Mouse (Mus musculus): Measurements from ENCODE around the gene Carmil2. TPM values are rescaled to one million over a fixed set of nuclear protein-coding genes. Genes with fewer than 3 reads are reported as not detected.

The Carmil2 gene
- total and polyA plus RNA-seq, 3 experiments: 9.5 to 62.7 TPM; not detected in 1

- H3K4me3 ChIP-seq (ENCODE audit: control insufficient read depth in 1 of 2, insufficient read depth in 1 of 2, low read depth in 2 of 2, low read length in 2 of 2): no peak overlapping the region
- H3K27me3 ChIP-seq (ENCODE audit: control insufficient read depth in 1 of 2, insufficient read depth in 2 of 2, low read length in 2 of 2): no peaks in the 10 kb centered on the region
- peaks cover 17% of the 10 kb centered on the region for H3K79me2 ChIP-seq (ENCODE audit: control insufficient read depth, insufficient read depth, low read length, poor library complexity)
- peaks cover 5 to 15% of the 10 kb centered on the region in 2 experiments; a peak in 3 of 4 replicates for H3K4me1 ChIP-seq (ENCODE audit: control insufficient read depth in 1 of 2, insufficient read depth in 2 of 2, low read length in 2 of 2)
- TF ChIP-seq MAZ (IDR thresholded peaks at IDR 0.05; ENCODE audit: low read depth, low read length) (no peak), MAX (IDR thresholded peaks at IDR 0.05; ENCODE audit: low read length) (no peak), CHD2 (IDR thresholded peaks at IDR 0.05; ENCODE audit: low read length) (no peak), RCOR1 (IDR thresholded peaks at IDR 0.05; ENCODE audit: low read depth, low read length) (no peak), ELF1 (IDR thresholded peaks at IDR 0.05; ENCODE audit: low read depth, low read length) (no peak), USF2 (IDR thresholded peaks at IDR 0.05; ENCODE audit: borderline replicate concordance in 1 of 2, insufficient read depth in 1 of 2, low read depth in 1 of 2, low read length in 2 of 2) (no peak), ETS1 (IDR thresholded peaks at IDR 0.05; ENCODE audit: low read depth, low read length) (no peak), POLR2AphosphoS5 (IDR thresholded peaks at IDR 0.05; ENCODE audit: borderline replicate concordance, low read depth, low read length) (no peak), ZMIZ1 (IDR thresholded peaks at IDR 0.05; ENCODE audit: low read depth, low read length) (no peak), MYB (IDR thresholded peaks at IDR 0.05; ENCODE audit: low read depth, low read length) (no peak)
- no peaks in the 10 kb centered on the region for H3K9me3 ChIP-seq (replicated peaks; ENCODE audit: insufficient read depth, low read length)
- peaks cover 0 to 11% of the 10 kb centered on the region in 2 experiments; a peak in 2 of 4 replicates for H3K36me3 ChIP-seq (ENCODE audit: control insufficient read depth in 1 of 2, insufficient read depth in 2 of 2, low read length in 2 of 2)
- H3K27ac ChIP-seq (ENCODE audit: control insufficient read depth, low read depth, low read length): no peak overlapping the region
- no peak for DNase-seq (ENCODE audit: low read depth, low spot score)
- no peak overlapping the region for H3K9ac ChIP-seq (ENCODE audit: control insufficient read depth, low read depth, low read length, poor library complexity, severe bottlenecking)
Measured at GRCm38 (mm10) chr8:105702731-105703415, 16.8 kb downstream of the Carmil2 start.

- DNase-seq (ENCODE audit: low read depth, low spot score): no peak
- H3K9ac ChIP-seq (ENCODE audit: control insufficient read depth, low read depth, low read length, poor library complexity, severe bottlenecking): no peak overlapping the region
- no peaks in the 10 kb centered on the region for H3K27me3 ChIP-seq (ENCODE audit: control insufficient read depth in 1 of 2, insufficient read depth in 2 of 2, low read length in 2 of 2)
- H3K4me3 ChIP-seq (ENCODE audit: control insufficient read depth in 1 of 2, insufficient read depth in 1 of 2, low read depth in 2 of 2, low read length in 2 of 2): no peak overlapping the region
- no peaks in the 10 kb centered on the region for H3K9me3 ChIP-seq (replicated peaks; ENCODE audit: insufficient read depth, low read length)
- TF ChIP-seq TBP (IDR thresholded peaks at IDR 0.05; ENCODE audit: low read depth, low read length): no peak
- no peak for TF ChIP-seq ELF1 (IDR thresholded peaks at IDR 0.05; ENCODE audit: low read depth, low read length)
- no peak for TF ChIP-seq E2F4 (IDR thresholded peaks at IDR 0.05; ENCODE audit: borderline replicate concordance, low read depth, low read length)
- no peak for TF ChIP-seq POLR2AphosphoS2 (IDR thresholded peaks at IDR 0.05; ENCODE audit: low read length)
- no peak for TF ChIP-seq MAZ (IDR thresholded peaks at IDR 0.05; ENCODE audit: low read depth, low read length)
- no peak for TF ChIP-seq EP300 (IDR thresholded peaks at IDR 0.05; ENCODE audit: low read depth in 1 of 2, low read length in 2 of 2)
- TF ChIP-seq RCOR1 (IDR thresholded peaks at IDR 0.05; ENCODE audit: low read depth, low read length): no peak
- no peak for TF ChIP-seq CHD1 (IDR thresholded peaks at IDR 0.05; ENCODE audit: low read depth, low read length)
- no peak for TF ChIP-seq POLR2AphosphoS5 (IDR thresholded peaks at IDR 0.05; ENCODE audit: borderline replicate concordance, low read depth, low read length)
- no peak for TF ChIP-seq MXI1 (IDR thresholded peaks at IDR 0.05; ENCODE audit: low read depth, low read length)
- TF ChIP-seq MEF2A (IDR thresholded peaks at IDR 0.05; ENCODE audit: extremely low read depth, insufficient replicate concordance, low read depth, low read length, poor library complexity, severe bottlenecking): no peak
- no peak for TF ChIP-seq UBTF (IDR thresholded peaks at IDR 0.05; ENCODE audit: borderline replicate concordance, insufficient read depth, low read depth, low read length)
- TF ChIP-seq RAD21 (IDR thresholded peaks at IDR 0.05; ENCODE audit: low read depth, low read length): no peak
- no peak for TF ChIP-seq NRF1 (IDR thresholded peaks at IDR 0.05; ENCODE audit: insufficient read depth, low read depth, low read length, poor library complexity, severe bottlenecking)
- TF ChIP-seq USF2 (IDR thresholded peaks at IDR 0.05; ENCODE audit: borderline replicate concordance in 1 of 2, insufficient read depth in 1 of 2, low read depth in 1 of 2, low read length in 2 of 2): no peak
- no peak for TF ChIP-seq KAT2A (conservative IDR thresholded peaks at IDR 0.05; ENCODE audit: low read depth, low read length)
- H3K36me3 ChIP-seq (ENCODE audit: control insufficient read depth in 1 of 2, insufficient read depth in 2 of 2, low read length in 2 of 2): peaks cover 0 to 11% of the 10 kb centered on the region in 2 experiments; a peak in 2 of 4 replicates
- H3K27ac ChIP-seq (ENCODE audit: control insufficient read depth, low read depth, low read length): no peak overlapping the region
- H3K79me2 ChIP-seq (ENCODE audit: control insufficient read depth, insufficient read depth, low read length, poor library complexity): peaks cover 18% of the 10 kb centered on the region
- peaks cover 5 to 19% of the 10 kb centered on the region in 2 experiments; a peak in 3 of 4 replicates for H3K4me1 ChIP-seq (ENCODE audit: control insufficient read depth in 1 of 2, insufficient read depth in 2 of 2, low read length in 2 of 2)
Measured at GRCm38 (mm10) chr8:105704146-105704812, 18.2 kb downstream of the Carmil2 start.

All from MEL (cell line).